Mouse (Mus musculus) midbrain, embryonic 13.5 days (tissue): ENCODE results near the gene Phpt1. TPM values are rescaled to one million over a fixed set of nuclear protein-coding genes. Genes with fewer than 3 reads are reported as not detected.
"Not testable (repeated sequence)": the region's sequence is repeated elsewhere in the genome, so short reads cannot be mapped to it uniquely, and the experiment has no call there.

Source experiments
- ATAC-seq: fragments of 200-750 bp; cut with Nextera tagmentation; 2 replicates; pipeline ENCODE4 v1.8.0; 2017; ENCODE audit warnings: mild to moderate bottlenecking, moderate TSS enrichment, moderate library complexity
- H3K27ac ChIP-seq: fragments of 300-500 bp; sonication (generic); 2 replicates; pipeline ENCODE4 v1.5.1; 2015; ENCODE audit warnings: inconsistent platforms, mild to moderate bottlenecking, moderate library complexity
- H3K27me3 ChIP-seq: fragments of 300-500 bp; sonication (generic); 2 replicates; pipeline ENCODE4 v1.6.1; 2015; ENCODE audit warnings: mild to moderate bottlenecking, inconsistent platforms
- H3K36me3 ChIP-seq: fragments of 300-500 bp; sonication (generic); 2 replicates; pipeline ENCODE4 v1.6.1; 2015; ENCODE audit warnings: mild to moderate bottlenecking, inconsistent platforms
- H3K4me1 ChIP-seq: fragments of 300-500 bp; sonication (generic); replicated peaks from 2 replicates; pipeline ENCODE4 v1.6.1; 2015; ENCODE audit warnings: inconsistent platforms
- H3K4me2 ChIP-seq: fragments of 300-500 bp; sonication (generic); replicated peaks from 2 replicates; pipeline ENCODE4 v1.6.1; 2015; ENCODE audit warnings: moderate library complexity, mild to moderate bottlenecking, inconsistent platforms
- H3K4me3 ChIP-seq: fragments of 300-500 bp; sonication (generic); replicated peaks from 2 replicates; pipeline ENCODE4 v1.5.1; 2015; ENCODE audit warnings: mild to moderate bottlenecking, inconsistent platforms
- H3K9ac ChIP-seq: fragments of 300-500 bp; sonication (generic); replicated peaks from 2 replicates; pipeline ENCODE4 v1.6.1; 2015; ENCODE audit warnings: mild to moderate bottlenecking, inconsistent platforms
- H3K9me3 ChIP-seq: fragments of 300-500 bp; sonication (generic); 2 replicates; pipeline ENCODE4 v1.6.1; 2016; ENCODE audit warnings: mild to moderate bottlenecking, inconsistent platforms
- WGBS: fragments of 180-500 bp; shearing (Covaris S2); methylation state at CpG from one replicate; pipeline ENCODE4 v1.1.7; 2015; 5-methylcytosine and 5-hydroxymethylcytosine counted together
- polyA plus RNA-seq: library from polyadenylated mRNA; unstranded; fragments of >200 nt; fragmentation: Nextera tagmentation; extraction: Ambion mirVana; gene quantifications from 2 replicates; pipeline ENCODE4 v1.2.1, GENCODE M21; 2015

Phpt1 gene
- polyA plus RNA-seq, 1 experiment from 2014 or later, result 190 TPM

DNA sequence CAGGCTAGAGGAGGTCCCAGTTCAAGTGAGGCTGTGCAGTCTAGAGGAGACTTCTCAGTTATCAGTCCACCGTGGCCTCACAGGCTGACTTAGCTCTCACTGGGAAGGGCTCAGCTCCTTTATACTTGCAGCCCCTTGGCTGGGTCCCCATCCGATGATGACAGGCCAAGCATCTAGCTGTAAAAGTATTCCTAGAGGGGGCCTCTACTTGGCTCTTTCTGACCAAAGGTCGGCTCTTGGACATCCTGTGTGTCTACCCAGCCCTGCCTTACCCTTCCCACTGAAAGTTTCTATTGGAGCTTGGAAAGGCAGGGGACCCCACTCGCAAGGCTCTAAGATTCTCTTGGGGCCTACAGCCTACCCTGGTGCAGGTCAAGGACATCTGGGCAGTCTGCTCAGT is 3.8 kb downstream of the Phpt1 start:
- Histone ChIP-seq H3K27ac (no peak overlapping the region), H3K4me1 (peaks cover 23% of the 10 kb centered on the region), H3K4me2 (no peak overlapping the region), H3K36me3 (peaks cover 55% of the 10 kb centered on the region), H3K9ac (0 out of 2 replicates have a peak overlapping the region, but pooled peaks have one; percentile 14), H3K9me3 (no peaks in the 10 kb centered on the region), H3K4me3 (no peak overlapping the region), H3K27me3 (peaks cover 8% of the 10 kb centered on the region)
- 99% methylated on average over 4 of the region's 4 CpGs for WGBS
- ATAC-seq, result no peak

DNA sequence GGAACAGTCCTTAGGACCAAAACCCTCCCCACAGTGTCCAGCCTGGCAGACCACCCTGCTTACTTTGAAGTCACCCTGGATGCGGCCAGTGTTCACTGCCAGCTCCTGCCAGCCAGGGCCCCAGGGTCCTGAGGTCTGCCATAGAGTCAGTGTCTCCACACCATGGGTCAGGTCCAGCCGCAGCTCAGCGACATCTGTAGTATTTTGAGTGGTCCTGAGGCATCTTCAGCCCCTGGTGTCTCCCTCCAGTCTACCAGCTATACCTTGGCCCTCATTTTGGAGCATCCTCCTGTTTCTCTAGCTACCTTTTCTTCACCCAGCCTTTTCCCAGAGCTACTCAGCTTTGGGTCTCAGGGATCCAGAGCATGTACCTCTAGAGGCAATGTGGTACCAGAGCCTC is 5.7 kb downstream of the Phpt1 start:
- no peak overlapping the region for H3K4me2 ChIP-seq
- H3K36me3 ChIP-seq, result peaks cover 74% of the 10 kb centered on the region
- no peaks in the 10 kb centered on the region for H3K9me3 ChIP-seq
- H3K4me1 ChIP-seq, result peaks cover 16% of the 10 kb centered on the region
- no peak for ATAC-seq
- H3K27ac ChIP-seq, result no peak overlapping the region
- H3K9ac ChIP-seq, result no peak overlapping the region
- H3K27me3 ChIP-seq, result no peaks in the 10 kb centered on the region
- H3K4me3 ChIP-seq, result no peak overlapping the region
- WGBS, result 89% methylated on average over 3 of the region's 3 CpGs

DNA sequence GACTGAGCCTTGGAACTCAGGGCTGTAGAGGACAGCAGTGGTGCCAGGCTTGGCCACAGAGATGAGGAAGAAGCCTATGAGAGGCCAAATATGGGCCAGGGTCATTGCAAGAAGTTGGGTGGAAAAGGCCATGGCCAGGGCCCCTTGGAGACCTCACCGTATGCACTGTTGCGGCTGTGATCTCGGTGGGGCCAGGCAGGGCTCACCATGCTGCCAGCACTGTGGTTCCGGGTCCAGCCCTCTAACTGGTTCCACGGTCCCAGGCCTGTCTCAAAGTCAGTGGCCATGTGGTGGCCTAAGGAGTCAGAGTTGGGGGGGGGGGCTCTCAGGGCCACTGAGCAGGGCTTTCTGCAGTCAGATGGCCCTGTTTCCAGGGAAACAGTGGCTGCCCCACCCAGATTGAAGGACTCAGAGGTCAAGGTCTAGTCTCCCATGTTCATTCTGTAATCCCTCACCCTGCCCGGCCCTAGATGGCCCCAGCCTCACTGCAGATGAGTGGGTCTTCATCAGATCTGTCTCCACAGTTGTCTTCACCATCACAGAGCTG is 6.5 kb downstream of the Phpt1 start:
- H3K4me1 ChIP-seq, result peaks cover 8% of the 10 kb centered on the region
- H3K9me3 ChIP-seq, result no peaks in the 10 kb centered on the region
- H3K36me3 ChIP-seq, result peaks cover 81% of the 10 kb centered on the region
- H3K9ac ChIP-seq, result no peak overlapping the region; the same call in 1 of the 2 replicates
- no peak overlapping the region for H3K4me2 ChIP-seq
- no peak for ATAC-seq
- H3K27me3 ChIP-seq, result no peaks in the 10 kb centered on the region
- WGBS, result 87% methylated on average over 6 of the region's 6 CpGs
- no peak overlapping the region for H3K4me3 ChIP-seq
- no peak overlapping the region for H3K27ac ChIP-seq

DNA sequence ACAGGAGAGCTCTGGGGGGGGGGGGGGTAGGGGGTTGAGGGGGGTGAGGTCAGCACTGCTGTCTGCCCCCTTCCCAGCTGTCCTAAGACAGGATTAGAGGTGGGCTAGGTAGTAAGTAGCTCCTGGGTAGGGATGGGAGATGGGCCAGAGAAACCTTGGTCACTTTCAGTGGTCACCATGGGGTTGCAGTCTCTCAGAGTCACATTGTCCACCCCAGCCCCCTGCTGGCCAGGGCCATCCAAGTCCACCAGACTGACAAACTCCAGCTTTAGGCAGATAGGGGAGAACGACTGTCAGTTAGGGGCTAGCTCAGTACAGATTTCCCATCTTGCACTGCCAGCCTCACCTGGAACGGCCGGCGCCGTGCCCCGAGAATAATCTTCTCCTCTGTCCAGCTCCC is 8.5 kb downstream of the Phpt1 start:
- H3K36me3 ChIP-seq, result peaks cover 96% of the 10 kb centered on the region
- H3K27ac ChIP-seq, result no peak overlapping the region
- H3K4me2 ChIP-seq, result no peak overlapping the region
- H3K4me1 ChIP-seq, result no peaks in the 10 kb centered on the region
- WGBS, result 87% methylated on average over 6 of the region's 6 CpGs
- H3K9ac ChIP-seq, result no peak overlapping the region
- H3K4me3 ChIP-seq, result no peak overlapping the region
- H3K9me3 ChIP-seq, result no peaks in the 10 kb centered on the region
- no peak for ATAC-seq
- no peaks in the 10 kb centered on the region for H3K27me3 ChIP-seq

DNA sequence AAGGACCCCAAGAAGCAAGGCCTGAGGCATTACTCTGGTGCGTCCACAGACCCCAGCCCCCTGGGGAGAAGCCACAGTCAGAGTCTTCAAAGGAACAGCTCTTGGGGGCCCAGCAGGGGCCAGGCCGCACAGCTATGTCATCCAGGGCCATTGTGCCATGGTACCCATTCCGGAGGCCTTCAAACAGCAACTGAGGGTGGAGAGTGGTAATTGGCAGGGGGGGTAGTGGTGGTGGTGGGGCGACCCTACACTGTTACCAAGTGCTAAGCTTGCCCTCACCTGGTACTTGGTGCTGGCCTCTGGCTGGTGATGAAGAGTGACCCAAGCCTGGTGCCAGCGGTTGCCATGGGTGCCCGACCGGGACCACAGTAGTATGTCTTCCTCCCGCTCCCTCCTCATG is 9.3 kb downstream of the Phpt1 start:
- peaks cover 97% of the 10 kb centered on the region for H3K36me3 ChIP-seq
- no peaks in the 10 kb centered on the region for H3K4me1 ChIP-seq
- H3K4me3 ChIP-seq, result no peak overlapping the region
- H3K4me2 ChIP-seq, result no peak overlapping the region
- no peaks in the 10 kb centered on the region for H3K27me3 ChIP-seq
- H3K27ac ChIP-seq, result no peak overlapping the region
- no peak overlapping the region for H3K9ac ChIP-seq
- no peaks in the 10 kb centered on the region for H3K9me3 ChIP-seq
- 84% methylated on average over 8 of the region's 8 CpGs for WGBS
- ATAC-seq, result no peak

DNA sequence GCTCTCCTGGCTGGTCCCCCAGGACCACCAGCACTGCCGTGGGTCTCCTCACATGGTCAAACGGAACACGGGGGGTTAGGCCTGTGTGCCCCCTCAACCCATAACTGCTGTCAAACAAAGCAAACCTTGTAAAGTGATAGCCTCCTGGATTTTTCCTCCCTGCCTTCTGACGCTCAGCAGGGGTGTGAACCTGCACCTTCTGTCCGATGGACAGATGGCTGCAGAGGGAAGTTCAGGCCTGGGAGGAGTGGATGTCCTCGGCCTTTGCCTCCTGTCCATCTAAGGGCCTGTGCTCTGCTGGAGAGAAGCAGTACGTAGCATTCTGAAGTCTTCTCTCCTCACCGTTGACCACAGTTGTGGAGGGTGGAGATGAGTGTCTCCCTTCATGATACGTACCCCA is 13.1 kb downstream of the Phpt1 start:
- H3K4me1 ChIP-seq, result peaks cover 21% of the 10 kb centered on the region
- H3K27me3 ChIP-seq, result no peaks in the 10 kb centered on the region
- no peak overlapping the region for H3K27ac ChIP-seq
- no peak overlapping the region for H3K9ac ChIP-seq
- 85% methylated on average over 9 of the region's 9 CpGs for WGBS
- ATAC-seq, result no peak
- H3K4me3 ChIP-seq, result no peak overlapping the region
- H3K36me3 ChIP-seq, result peaks cover 69% of the 10 kb centered on the region
- no peaks in the 10 kb centered on the region for H3K9me3 ChIP-seq
- no peak overlapping the region for H3K4me2 ChIP-seq

DNA sequence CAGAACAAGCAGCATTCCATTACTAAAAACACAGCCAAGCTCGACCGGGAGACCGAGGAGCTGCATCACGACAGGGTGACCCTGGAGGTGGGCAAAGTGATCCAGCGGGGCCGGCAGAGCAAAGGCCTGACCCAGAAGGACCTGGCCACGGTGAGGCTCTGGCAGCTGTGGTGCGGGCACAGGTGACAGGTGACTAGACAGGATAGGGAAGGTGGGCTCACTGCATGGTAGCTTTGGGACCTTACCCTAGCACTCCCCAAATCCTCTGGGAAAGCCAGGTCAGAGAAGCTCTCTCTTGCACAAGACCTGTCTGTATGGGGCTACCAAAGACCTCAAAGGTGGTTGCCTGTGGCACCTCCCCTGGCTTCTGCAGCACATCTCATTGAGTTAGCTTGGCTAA is 14.5 kb downstream of the Phpt1 start:
- peaks cover 27% of the 10 kb centered on the region for H3K4me1 ChIP-seq
- H3K4me3 ChIP-seq, result no peak overlapping the region
- WGBS, result 94% methylated on average over 8 of the region's 8 CpGs
- peaks cover 56% of the 10 kb centered on the region for H3K36me3 ChIP-seq
- H3K27ac ChIP-seq, result no peak overlapping the region
- H3K9me3 ChIP-seq, result no peaks in the 10 kb centered on the region
- no peak for ATAC-seq
- no peak overlapping the region for H3K4me2 ChIP-seq
- no peak overlapping the region for H3K9ac ChIP-seq
- no peaks in the 10 kb centered on the region for H3K27me3 ChIP-seq

DNA sequence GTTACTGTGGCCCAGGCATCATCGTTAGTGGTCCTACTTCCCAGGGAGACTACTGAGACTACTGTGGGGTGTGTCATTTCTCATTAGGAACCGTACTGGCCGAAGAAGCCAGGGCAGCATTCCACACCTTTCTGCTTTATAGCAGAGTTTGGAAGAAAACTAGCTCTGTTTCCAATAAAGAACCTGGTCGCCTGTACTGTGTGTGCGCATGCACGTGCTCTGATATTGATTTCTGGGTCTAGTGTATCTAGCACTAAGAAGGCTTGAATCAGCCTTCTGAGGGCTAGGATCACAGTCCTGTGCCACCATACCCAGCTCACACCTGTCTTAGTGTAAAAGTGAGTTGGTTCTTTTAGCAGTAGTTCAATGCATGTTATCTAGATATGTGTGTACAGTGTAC is 16.2 kb downstream of the Phpt1 start:
- Histone ChIP-seq H3K36me3 (peaks cover 38% of the 10 kb centered on the region), H3K9ac (peak overlapping the region; percentile 97), H3K4me1 (peaks cover 27% of the 10 kb centered on the region), H3K27me3 (no peaks in the 10 kb centered on the region), H3K9me3 (no peaks in the 10 kb centered on the region), H3K27ac (no peak overlapping the region), H3K4me3 (peak overlapping the region; percentile 98), H3K4me2 (peak overlapping the region; percentile 96)
- WGBS, result 78% methylated on average over 6 of the region's 6 CpGs
- no peak for ATAC-seq

DNA sequence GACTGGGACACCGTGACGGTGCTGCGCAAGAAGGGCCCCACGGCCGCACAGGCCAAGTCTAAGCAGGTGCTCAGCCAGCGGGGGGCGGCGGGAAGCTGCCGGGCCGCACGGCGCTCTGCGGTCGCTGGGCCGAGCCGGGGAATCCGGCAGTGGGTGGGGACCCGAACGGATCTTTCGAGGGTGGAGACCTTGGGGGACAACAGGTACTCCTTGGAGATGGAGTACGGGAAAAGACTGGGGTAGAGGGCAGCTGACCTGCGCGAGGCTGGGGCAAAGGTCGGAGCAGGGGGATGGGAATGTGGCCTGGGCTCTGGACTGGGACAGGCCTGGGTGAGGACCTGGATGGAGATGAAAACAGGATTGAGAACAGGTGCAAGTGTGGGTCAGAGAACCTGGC is 17.1 kb downstream of the Phpt1 start:
- H3K4me2 ChIP-seq, result peak overlapping the region; percentile 96
- peaks cover 27% of the 10 kb centered on the region for H3K4me1 ChIP-seq
- no peak for ATAC-seq
- under 1% methylated on average over 24 of the region's 24 CpGs for WGBS
- H3K27ac ChIP-seq, result peak overlapping the region; percentile 86
- H3K9me3 ChIP-seq, result no peaks in the 10 kb centered on the region
- peaks cover 30% of the 10 kb centered on the region for H3K36me3 ChIP-seq
- peak overlapping the region; percentile 97 for H3K9ac ChIP-seq
- H3K27me3 ChIP-seq, result no peaks in the 10 kb centered on the region
- H3K4me3 ChIP-seq, result peak overlapping the region; percentile 98

DNA sequence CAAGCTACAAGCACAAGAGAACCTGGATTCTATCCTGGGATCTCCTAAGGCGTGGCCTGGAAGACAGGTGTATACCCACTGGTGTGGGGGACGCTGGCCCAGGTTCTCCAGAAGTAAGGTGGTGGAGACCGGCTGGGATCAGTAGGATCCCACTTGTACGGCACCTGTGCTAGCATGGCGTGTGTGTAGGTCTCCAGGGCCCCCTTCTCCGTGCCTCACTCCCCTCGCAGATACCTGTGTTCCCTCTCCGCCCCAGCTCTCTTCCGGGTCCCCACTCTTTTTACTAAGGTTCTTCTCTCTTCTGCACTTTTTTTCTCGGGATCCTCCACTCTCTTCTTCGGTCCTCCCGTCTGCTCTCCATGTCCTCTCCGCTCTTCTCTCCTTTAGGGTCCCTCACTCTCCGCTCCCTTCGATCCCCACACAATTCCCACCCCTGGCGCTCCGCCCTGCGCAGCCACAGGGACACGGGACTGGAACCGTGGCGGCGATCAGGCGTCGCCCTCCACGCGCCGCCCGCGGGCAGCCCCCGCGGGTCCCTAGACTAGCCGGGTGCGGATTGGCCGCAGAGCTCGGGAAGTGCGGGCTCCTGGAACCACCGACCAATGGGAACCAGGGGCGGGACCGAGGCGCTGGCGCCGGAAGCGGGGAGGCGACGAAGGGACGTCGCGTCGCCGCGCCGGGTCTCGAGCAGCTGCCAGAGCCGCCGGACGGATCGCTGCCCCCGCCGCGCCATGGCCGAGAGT is 17.6 kb downstream of the Phpt1 start, which contains the start of gene Edf1:
Edf1 (plus strand) TSS at position 627 of the 743 bp plus-strand sequence.
- Histone ChIP-seq H3K4me3 (peak within 1 kb of the TSS; percentile 98), H3K4me1 (peaks cover 27% of the 10 kb centered on the region), H3K27me3 (no peaks in the 10 kb centered on the region), H3K36me3 (peaks cover 25% of the 10 kb centered on the region), H3K9me3 (no peaks in the 10 kb centered on the region), H3K27ac (peak within 1 kb of the TSS; percentile 86), H3K9ac (peak within 1 kb of the TSS; percentile 97), H3K4me2 (peak within 1 kb of the TSS; percentile 96)
- peak; percentile 99 for ATAC-seq
- WGBS, result under 1% methylated on average over 58 of the region's 61 CpGs

DNA sequence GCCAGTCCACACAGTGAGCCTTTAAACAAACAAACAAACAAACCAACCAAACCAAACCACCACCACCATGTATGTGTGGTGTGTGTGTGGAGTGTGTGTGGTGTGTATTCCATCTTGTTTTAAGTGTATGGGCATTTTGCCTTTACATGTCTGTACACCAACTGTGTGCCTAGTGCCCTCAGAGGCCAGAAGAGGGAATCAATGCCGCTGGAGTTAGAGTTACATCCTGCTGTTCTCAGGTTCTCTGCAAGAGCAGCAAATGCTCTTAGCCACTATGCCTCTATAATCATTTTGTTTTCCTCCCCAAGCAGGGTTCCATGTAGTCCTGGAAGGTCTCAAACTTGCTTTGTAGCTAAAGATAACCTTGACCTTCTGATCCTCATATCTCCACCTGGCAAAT is 18.7 kb downstream of the Phpt1 start:
- peaks cover 14% of the 10 kb centered on the region for H3K36me3 ChIP-seq
- no peak overlapping the region for H3K4me3 ChIP-seq
- no peaks in the 10 kb centered on the region for H3K27me3 ChIP-seq
- no peak for ATAC-seq
- H3K4me2 ChIP-seq, result no peak overlapping the region
- no peak overlapping the region for H3K27ac ChIP-seq
- H3K9me3 ChIP-seq, result no peaks in the 10 kb centered on the region
- 52% methylated on average over 1 of the region's 1 CpGs for WGBS
- H3K9ac ChIP-seq, result no peak overlapping the region
- peaks cover 27% of the 10 kb centered on the region for H3K4me1 ChIP-seq

DNA sequence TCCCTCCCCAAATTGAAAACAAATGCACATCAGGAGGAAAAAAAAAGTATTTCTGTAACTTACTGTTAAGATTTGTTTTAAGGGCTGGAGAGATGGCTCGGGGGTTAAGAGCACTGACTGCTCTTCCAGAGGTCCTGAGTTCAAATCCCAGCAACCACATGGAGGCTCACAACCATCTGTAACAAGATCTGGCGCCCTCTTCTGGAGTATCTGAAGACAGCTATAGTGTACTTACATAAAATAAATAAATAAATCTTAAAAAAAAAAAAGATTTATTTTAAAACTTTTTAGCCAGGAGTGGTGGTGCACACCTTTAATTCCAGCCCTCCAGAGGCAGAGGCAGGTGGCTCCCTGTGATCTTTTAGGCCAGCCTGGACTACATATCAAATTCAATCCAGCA is 19.5 kb downstream of the Phpt1 start:
- not testable (repeated sequence) for H3K9ac ChIP-seq, H3K36me3 ChIP-seq, ATAC-seq, H3K27me3 ChIP-seq, H3K4me2 ChIP-seq, H3K27ac ChIP-seq, H3K4me3 ChIP-seq, H3K9me3 ChIP-seq
- peaks cover 27% of the 10 kb centered on the region for H3K4me1 ChIP-seq
- WGBS, result 51% methylated on average over 2 of the region's 2 CpGs
